Mouse (Mus musculus) limb, embryonic 10.5 days (tissue): Measurements from ENCODE around the gene D930007J09Rik. TPM values are rescaled to one million over a fixed set of nuclear protein-coding genes. Genes with fewer than 3 reads are reported as not detected.

Source experiments
- DNase-seq: peaks from one replicate; pipeline ENCODE4 v3.0.0-alpha.2; 2017; ENCODE audit warnings: low spot score
- H3K27ac ChIP-seq: fragments of 300-500 bp; sonication (generic); 2 replicates; pipeline ENCODE4 v1.5.1; 2016; ENCODE audit warnings: mild to moderate bottlenecking
- H3K27me3 ChIP-seq: fragments of 300-500 bp; sonication (generic); 2 replicates; pipeline ENCODE4 v1.6.1; 2016; ENCODE audit warnings: low read depth, mild to moderate bottlenecking; ENCODE audit not compliant: poor library complexity, severe bottlenecking
- H3K36me3 ChIP-seq: fragments of 300-500 bp; sonication (generic); 2 replicates; pipeline ENCODE4 v1.6.1; 2016; ENCODE audit warnings: mild to moderate bottlenecking, moderate library complexity
- H3K4me1 ChIP-seq: fragments of 300-500 bp; sonication (generic); 2 replicates; pipeline ENCODE4 v1.6.1; 2016
- H3K4me3 ChIP-seq: fragments of 300-500 bp; sonication (generic); 2 replicates; pipeline ENCODE4 v1.5.1; 2016; ENCODE audit warnings: mild to moderate bottlenecking, moderate library complexity
- H3K9me3 ChIP-seq: fragments of 300-500 bp; sonication (generic); replicated peaks from 2 replicates; pipeline ENCODE4 v1.6.1; 2016; ENCODE audit warnings: mild to moderate bottlenecking
- WGBS: fragments of 180-500 bp; shearing (Covaris S2); methylation state at CpG from one replicate; pipeline ENCODE4 v1.1.7; 2016; 5-methylcytosine and 5-hydroxymethylcytosine counted together
- polyA plus RNA-seq: library from polyadenylated mRNA; unstranded; fragments of >200 nt; fragmentation: Nextera tagmentation; extraction: Ambion mirVana; gene quantifications from 2 replicates; pipeline ENCODE4 v1.2.1, GENCODE M21; 2016

D930007J09Rik gene
- polyA plus RNA-seq, result not detected in 2 replicates

GRCm38 (mm10) chr13:32802259-32803081 lies at the start of gene D930007J09Rik:
D930007J09Rik (minus strand) TSS chr13:32802849.
- Histone ChIP-seq H3K27ac (peak within 1 kb of the TSS; percentile 88), H3K27me3 (no peaks in the 10 kb centered on the region), H3K9me3 (no peaks in the 10 kb centered on the region), H3K4me3 (peak within 1 kb of the TSS; percentile 89), H3K4me1 (peaks cover 31% of the 10 kb centered on the region), H3K36me3 (peaks cover 17% of the 10 kb centered on the region)
- under 1% methylated on average over 95 of the region's 95 CpGs for WGBS
- DNase-seq, result peak; percentile 66

- 12% methylated on average over 7 of the region's 7 CpGs for WGBS
- no peaks in the 10 kb centered on the region for H3K9me3 ChIP-seq
- no peaks in the 10 kb centered on the region for H3K27me3 ChIP-seq
- no peak overlapping the region for H3K4me3 ChIP-seq
- H3K36me3 ChIP-seq, result no peaks in the 10 kb centered on the region
- peaks cover 13% of the 10 kb centered on the region for H3K4me1 ChIP-seq
- H3K27ac ChIP-seq, result no peak overlapping the region
- DNase-seq, result peak; percentile 40
Observed at GRCm38 (mm10) chr13:32851967-32852366, 49.3 kb upstream of the D930007J09Rik start.

GRCm38 (mm10) chr13:32850668-32851404 lies 48.2 kb upstream of the D930007J09Rik start, which contains the start of gene Serpinb1a:
Serpinb1a (minus strand) TSS chr13:32851185.
- peaks cover 13% of the 10 kb centered on the region for H3K4me1 ChIP-seq
- H3K27ac ChIP-seq, result no peak within 1 kb of the TSS
- H3K36me3 ChIP-seq, result no peaks in the 10 kb centered on the region
- no peaks in the 10 kb centered on the region for H3K27me3 ChIP-seq
- peak; percentile 39 for DNase-seq
- 53% methylated on average over 10 of the region's 10 CpGs for WGBS
- no peaks in the 10 kb centered on the region for H3K9me3 ChIP-seq
- no peak within 1 kb of the TSS for H3K4me3 ChIP-seq

GRCm38 (mm10) chr13:32850156-32850555 lies 47.5 kb upstream of the D930007J09Rik start:
- Histone ChIP-seq H3K36me3 (no peaks in the 10 kb centered on the region), H3K27ac (no peak overlapping the region), H3K27me3 (no peaks in the 10 kb centered on the region), H3K9me3 (no peaks in the 10 kb centered on the region), H3K4me1 (peaks cover 13% of the 10 kb centered on the region), H3K4me3 (no peak overlapping the region)
- 76% methylated on average over 1 of the region's 1 CpGs for WGBS
- no peak for DNase-seq

GRCm38 (mm10) chr13:32849531-32850123 lies 47.0 kb upstream of the D930007J09Rik start:
- Histone ChIP-seq H3K36me3 (no peaks in the 10 kb centered on the region), H3K4me1 (peaks cover 13% of the 10 kb centered on the region), H3K27ac (no peak overlapping the region; the same call in 1 of the 2 replicates), H3K4me3 (no peak overlapping the region), H3K9me3 (no peaks in the 10 kb centered on the region), H3K27me3 (no peaks in the 10 kb centered on the region)
- DNase-seq, result no peak

- Histone ChIP-seq H3K27ac (no peak overlapping the region), H3K4me3 (no peak overlapping the region), H3K27me3 (no peaks in the 10 kb centered on the region), H3K36me3 (no peaks in the 10 kb centered on the region), H3K9me3 (no peaks in the 10 kb centered on the region), H3K4me1 (peaks cover 13% of the 10 kb centered on the region)
- 64% methylated on average over 4 of the region's 4 CpGs for WGBS
- DNase-seq, result no peak
Observed at GRCm38 (mm10) chr13:32849092-32849491, 46.4 kb upstream of the D930007J09Rik start.

GRCm38 (mm10) chr13:32846221-32846620 lies 43.6 kb upstream of the D930007J09Rik start:
- no peak for DNase-seq
- Histone ChIP-seq H3K27ac (no peak overlapping the region), H3K9me3 (no peaks in the 10 kb centered on the region), H3K27me3 (no peaks in the 10 kb centered on the region), H3K36me3 (no peaks in the 10 kb centered on the region), H3K4me1 (peaks cover 13% of the 10 kb centered on the region), H3K4me3 (no peak overlapping the region)

GRCm38 (mm10) chr13:32841349-32841748 lies 38.7 kb upstream of the D930007J09Rik start:
- no peak for DNase-seq
- H3K4me1 ChIP-seq, result no peaks in the 10 kb centered on the region
- H3K36me3 ChIP-seq, result no peaks in the 10 kb centered on the region
- WGBS, result 93% methylated on average over 3 of the region's 3 CpGs
- H3K27ac ChIP-seq, result no peak overlapping the region
- H3K9me3 ChIP-seq, result no peaks in the 10 kb centered on the region
- H3K27me3 ChIP-seq, result no peaks in the 10 kb centered on the region
- H3K4me3 ChIP-seq, result no peak overlapping the region

- 70% methylated on average over 1 of the region's 1 CpGs for WGBS
- Histone ChIP-seq H3K36me3 (no peaks in the 10 kb centered on the region), H3K27me3 (no peaks in the 10 kb centered on the region), H3K4me3 (no peak overlapping the region), H3K27ac (no peak overlapping the region), H3K9me3 (no peaks in the 10 kb centered on the region), H3K4me1 (no peaks in the 10 kb centered on the region)
- no peak for DNase-seq
Observed at GRCm38 (mm10) chr13:32839314-32839713, 36.7 kb upstream of the D930007J09Rik start.

- Histone ChIP-seq H3K4me3 (no peak overlapping the region), H3K27ac (no peak overlapping the region), H3K9me3 (no peaks in the 10 kb centered on the region), H3K27me3 (no peaks in the 10 kb centered on the region), H3K4me1 (no peaks in the 10 kb centered on the region), H3K36me3 (no peaks in the 10 kb centered on the region)
- 93% methylated on average over 5 of the region's 5 CpGs for WGBS
- DNase-seq, result no peak
Observed at GRCm38 (mm10) chr13:32834513-32834912, 31.9 kb upstream of the D930007J09Rik start.

GRCm38 (mm10) chr13:32833237-32833636 lies 30.6 kb upstream of the D930007J09Rik start:
- no peak for DNase-seq
- H3K9me3 ChIP-seq, result no peaks in the 10 kb centered on the region
- 82% methylated on average over 6 of the region's 6 CpGs for WGBS
- no peaks in the 10 kb centered on the region for H3K27me3 ChIP-seq
- no peaks in the 10 kb centered on the region for H3K4me1 ChIP-seq
- H3K36me3 ChIP-seq, result no peaks in the 10 kb centered on the region
- no peak overlapping the region for H3K4me3 ChIP-seq
- H3K27ac ChIP-seq, result no peak overlapping the region

- Histone ChIP-seq H3K36me3 (no peaks in the 10 kb centered on the region), H3K4me3 (no peak overlapping the region), H3K9me3 (no peaks in the 10 kb centered on the region), H3K27ac (no peak overlapping the region), H3K4me1 (no peaks in the 10 kb centered on the region), H3K27me3 (no peaks in the 10 kb centered on the region)
- 81% methylated on average over 3 of the region's 3 CpGs for WGBS
- no peak for DNase-seq
Observed at GRCm38 (mm10) chr13:32832776-32833175, 30.1 kb upstream of the D930007J09Rik start.
